Mouse (Mus musculus) heart, postnatal 0 days (tissue): ENCODE results near the gene Arhgap25.

Experiments used
- CTCF ChIP-seq: IDR thresholded peaks from 2 replicates; pipeline ENCODE4 v1.5.1; 2016; ENCODE audit warnings: antibody characterized with exemption, control low read depth, low read depth
- EP300 ChIP-seq: IDR thresholded peaks from 2 replicates; pipeline ENCODE4 v1.6.1; 2016; ENCODE audit warnings: antibody characterized with exemption, low read depth

- no peak for TF ChIP-seq CTCF
- TF ChIP-seq EP300: no peak
These were observed 85.8 kb downstream of the Arhgap25 start for GRCm38 (mm10) chr6:87447217-87447616.
